Mouse (Mus musculus) ES-E14 (cell line): ENCODE data around the gene Prlr. TPM values are rescaled to one million over a fixed set of nuclear protein-coding genes. Genes with fewer than 3 reads are reported as not detected.

ENCODE experiments used
- DNase-seq: peaks from one replicate; pipeline ENCODE4 v3.0.0-alpha.2; 2013; ENCODE audit warnings: low read depth, low spot score
- H3K27ac ChIP-seq: 2 replicates; pipeline ENCODE4 v1.5.1; 2012; ENCODE audit warnings: low read depth, mild to moderate bottlenecking, low read length, moderate library complexity, mixed read lengths; ENCODE audit not compliant: poor library complexity, insufficient read depth, severe bottlenecking
- H3K36me3 ChIP-seq: 2 replicates; pipeline ENCODE4 v1.6.1; 2012; ENCODE audit warnings: mild to moderate bottlenecking, low read length, moderate library complexity, mixed read lengths; ENCODE audit not compliant: control insufficient read depth, poor library complexity, insufficient read depth, severe bottlenecking
- H3K4me1 ChIP-seq, 2 experiments: fragments of 150-350 bp in 1 of 2; sonication (generic) in 1 of 2; 2 replicates each; pipeline ENCODE4 v1.6.1; 2012; ENCODE audit warnings: low read length in 2 of 2, mild to moderate bottlenecking in 1 of 2, mixed read lengths in 1 of 2; ENCODE audit not compliant: control insufficient read depth in 2 of 2, insufficient read depth in 2 of 2, poor library complexity in 1 of 2
- H3K4me3 ChIP-seq, 2 experiments: fragments of 150-350 bp in 1 of 2; sonication (generic) in 1 of 2; 2 replicates each; pipeline ENCODE4 v1.5.1; 2012; ENCODE audit warnings: low read length in 2 of 2, low read depth in 1 of 2, mild to moderate bottlenecking in 1 of 2, mixed read lengths in 1 of 2; ENCODE audit not compliant: insufficient read depth in 1 of 2, poor library complexity in 1 of 2, severe bottlenecking in 1 of 2
- H3K9ac ChIP-seq: 2 replicates; pipeline ENCODE4 v1.6.1; 2012; ENCODE audit warnings: low read depth, mild to moderate bottlenecking, low read length, mixed read lengths; ENCODE audit not compliant: poor library complexity, insufficient read depth, severe bottlenecking
- H3K9me3 ChIP-seq: fragments of 150-350 bp; sonication (generic); 2 replicates; pipeline ENCODE4 v1.6.1; 2012; ENCODE audit warnings: low read depth, mild to moderate bottlenecking, low read length; ENCODE audit not compliant: control insufficient read depth, insufficient read depth
- CHD2 ChIP-seq: IDR thresholded peaks from 2 replicates; pipeline ENCODE4 v1.6.1; 2014; ENCODE audit warnings: mild to moderate bottlenecking, low read depth, low read length, inconsistent platforms
- HCFC1 ChIP-seq: IDR thresholded peaks from 2 replicates; pipeline ENCODE4 v1.6.1; 2012; ENCODE audit warnings: low read length, inconsistent platforms, borderline replicate concordance; ENCODE audit not compliant: insufficient read depth
- MAFK ChIP-seq: IDR thresholded peaks from 2 replicates; pipeline ENCODE4 v1.6.1; 2014; ENCODE audit warnings: mild to moderate bottlenecking, low read depth, low read length, inconsistent platforms; ENCODE audit not compliant: insufficient read depth
- ZC3H11A ChIP-seq: IDR thresholded peaks from 2 replicates; pipeline ENCODE4 v1.6.1; 2012; ENCODE audit warnings: low read depth, mild to moderate bottlenecking, inconsistent platforms, low read length, borderline replicate concordance
- ZNF384 ChIP-seq: IDR thresholded peaks from 2 replicates; pipeline ENCODE4 v1.6.1; 2012; ENCODE audit warnings: low read depth, low read length, inconsistent platforms
- in situ Hi-C, 2 experiments: fragments of 600-800 bp; cut with MboI; formaldehyde crosslinking; loops; one replicate each; pipeline ENCODE4 v1.15.1; 2025; ENCODE audit warnings: low sequenced_read_pairs in 2 of 2, inconsistent platforms in 1 of 2; ENCODE audit not compliant: unreplicated experiment in 2 of 2
- total RNA-seq: library from RNA; depleted of rRNA; stranded (reverse); fragments of 300-350 nt; gene quantifications from 2 replicates; pipeline ENCODE4 v1.2.3, GENCODE M21; 2012

The Prlr gene
- total RNA-seq, 1 experiment: 1.0 TPM

GRCm38 (mm10) chr15:10252526-10252925 is 75.5 kb downstream of the Prlr start:
- H3K9ac ChIP-seq: no peak overlapping the region
- DNase-seq: no peak
- in situ Hi-C loops: no loop called here
- H3K4me3 ChIP-seq: no peak overlapping the region
- no peak for TF ChIP-seq MAFK
- no peak for TF ChIP-seq ZC3H11A
- TF ChIP-seq CHD2: no peak
- TF ChIP-seq ZNF384: no peak
- TF ChIP-seq HCFC1: no peak
- H3K9me3 ChIP-seq: no peaks in the 10 kb centered on the region
- no peaks in the 10 kb centered on the region for H3K36me3 ChIP-seq
- no peaks in the 10 kb centered on the region for H3K4me1 ChIP-seq
- H3K27ac ChIP-seq: no peak overlapping the region

GRCm38 (mm10) chr15:10262219-10262618 is 85.2 kb downstream of the Prlr start:
- H3K9ac ChIP-seq: no peak overlapping the region
- H3K27ac ChIP-seq: no peak overlapping the region
- TF ChIP-seq ZNF384: no peak
- TF ChIP-seq ZC3H11A: no peak
- TF ChIP-seq CHD2: no peak
- no peak for TF ChIP-seq MAFK
- TF ChIP-seq HCFC1: no peak
- no peaks in the 10 kb centered on the region for H3K4me1 ChIP-seq
- no peaks in the 10 kb centered on the region for H3K36me3 ChIP-seq
- DNase-seq: no peak
- H3K4me3 ChIP-seq: no peak overlapping the region
- in situ Hi-C loops: no loop called here
- H3K9me3 ChIP-seq: no peaks in the 10 kb centered on the region

- DNase-seq: no peak
- Histone ChIP-seq H3K36me3 (no peaks in the 10 kb centered on the region), H3K4me3 (no peak overlapping the region), H3K4me1 (no peaks in the 10 kb centered on the region), H3K27ac (no peak overlapping the region), H3K9me3 (no peaks in the 10 kb centered on the region), H3K9ac (no peak overlapping the region)
- TF ChIP-seq HCFC1: no peak
- no peak for TF ChIP-seq CHD2
- no peak for TF ChIP-seq MAFK
- TF ChIP-seq ZNF384: no peak
- TF ChIP-seq ZC3H11A: no peak
- in situ Hi-C loops: no loop called here
These were observed 85.6 kb downstream of the Prlr start for GRCm38 (mm10) chr15:10262641-10263040.

GRCm38 (mm10) chr15:10263420-10263819 is 86.4 kb downstream of the Prlr start:
- no peaks in the 10 kb centered on the region for H3K36me3 ChIP-seq
- no peak overlapping the region for H3K4me3 ChIP-seq
- DNase-seq: no peak
- no peak overlapping the region for H3K9ac ChIP-seq
- TF ChIP-seq HCFC1 (no peak), MAFK (no peak), ZC3H11A (no peak)
- in situ Hi-C loops: no loop called here
- H3K4me1 ChIP-seq: no peaks in the 10 kb centered on the region
- no peak overlapping the region for H3K27ac ChIP-seq
- no peaks in the 10 kb centered on the region for H3K9me3 ChIP-seq

GRCm38 (mm10) chr15:10264885-10265284 is 87.8 kb downstream of the Prlr start:
- Histone ChIP-seq H3K4me3 (no peak overlapping the region), H3K9me3 (no peaks in the 10 kb centered on the region), H3K4me1 (no peaks in the 10 kb centered on the region), H3K9ac (no peak overlapping the region), H3K36me3 (no peaks in the 10 kb centered on the region), H3K27ac (no peak overlapping the region)
- no peak for DNase-seq
- in situ Hi-C loops: no loop called here
- no peak for TF ChIP-seq CHD2
- no peak for TF ChIP-seq ZC3H11A
- TF ChIP-seq ZNF384: no peak
- TF ChIP-seq HCFC1: no peak
- TF ChIP-seq MAFK: no peak
